Mouse (Mus musculus): Measurements from ENCODE around the gene Rhox3a2. TPM values are rescaled to one million over a fixed set of nuclear protein-coding genes. Genes with fewer than 3 reads are reported as not detected.
"Not testable (repeated sequence)": the region's sequence is repeated elsewhere in the genome, so short reads cannot be mapped to it uniquely, and the experiment has no call there.

The Rhox3a2 gene
- polyA plus RNA-seq (2015; fragmentation: Nextera tagmentation; extraction: Ambion mirVana), result not detected in 2 replicates

- H3K4me2 ChIP-seq (replicated peaks; ENCODE audit: low read depth, low read length); H3K9ac ChIP-seq (replicated peaks; ENCODE audit: low read depth); ATAC-seq; H3K4me1 ChIP-seq (ENCODE audit: insufficient read depth, low read depth, low read length); H3K36me3 ChIP-seq (ENCODE audit: insufficient read depth, low read length); H3K27me3 ChIP-seq (replicated peaks; ENCODE audit: insufficient read depth, low read length); DNase-seq (ENCODE audit: low spot score); H3K4me3 ChIP-seq (ENCODE audit: low read depth, low read length); H3K27ac ChIP-seq (ENCODE audit: low read length); H3K9me3 ChIP-seq (ENCODE audit: low read length): not testable (repeated sequence)
- WGBS, result no CpG with 5 or more reads among the region's 1 CpGs
Observed at GRCm38 (mm10) chrX:37379728-37380127, at the start of gene Rhox3a2. Gene Rhox3a2 (plus strand): TSS chrX:37380028.

DNA sequence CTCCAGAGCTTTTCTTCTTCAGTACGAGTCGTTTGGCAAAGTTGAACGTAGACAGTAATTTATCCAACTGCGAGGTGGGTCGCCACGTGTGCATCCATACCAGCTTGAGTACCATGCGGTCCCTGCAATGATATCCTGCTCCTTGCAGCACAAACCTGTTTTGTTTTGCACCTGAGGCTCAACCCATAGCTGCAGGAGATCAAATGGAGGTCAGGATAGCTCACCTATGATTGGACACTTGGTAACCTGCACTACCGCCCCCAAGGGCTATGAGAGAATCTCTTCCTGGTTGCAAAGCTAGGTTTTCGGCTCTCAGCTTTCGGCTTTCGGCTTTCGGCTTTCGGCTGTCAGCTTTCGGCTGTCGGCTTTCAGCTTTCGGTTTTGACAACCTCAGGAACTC is 10.7 kb downstream of the Rhox3a2 start, which contains the start of gene Rhox4a2:
Gene Rhox4a2 (plus strand): TSS at position 301 of the 400 bp plus-strand sequence.
- not testable (repeated sequence) for H3K4me3 ChIP-seq (ENCODE audit: low read depth, low read length); H3K4me2 ChIP-seq (replicated peaks; ENCODE audit: low read depth, low read length); H3K9me3 ChIP-seq (ENCODE audit: low read length); H3K9ac ChIP-seq (replicated peaks; ENCODE audit: low read depth); H3K36me3 ChIP-seq (ENCODE audit: insufficient read depth, low read length); H3K4me1 ChIP-seq (ENCODE audit: insufficient read depth, low read depth, low read length); H3K27me3 ChIP-seq (replicated peaks; ENCODE audit: insufficient read depth, low read length); H3K27ac ChIP-seq (ENCODE audit: low read length); ATAC-seq; DNase-seq (ENCODE audit: low spot score)
- 97% methylated on average over 6 of the region's 16 CpGs for WGBS

DNA sequence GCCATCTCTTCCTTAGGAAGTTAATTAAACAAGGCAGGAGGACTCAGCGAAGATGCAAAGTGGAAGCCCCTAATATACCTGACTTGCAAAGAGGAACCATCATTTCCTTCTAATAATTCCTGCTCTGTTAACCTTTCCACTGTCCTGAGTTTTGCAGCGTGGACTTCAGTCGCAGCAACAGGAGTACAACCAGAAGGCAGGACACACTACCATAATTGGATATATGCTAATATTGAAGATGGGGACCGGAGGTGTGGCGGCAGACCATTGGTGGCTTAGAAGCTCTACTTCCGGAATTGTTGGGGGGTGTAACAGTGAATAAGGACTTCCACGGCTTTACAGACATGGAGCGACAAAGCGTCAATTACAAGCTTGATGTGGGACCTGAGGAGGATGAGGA is 31.9 kb downstream of the Rhox3a2 start, which contains the start of gene Rhox2b:
Gene Rhox2b (plus strand): TSS at position 301 of the 400 bp plus-strand sequence.
- H3K4me2 ChIP-seq (replicated peaks; ENCODE audit: low read depth, low read length); H3K4me3 ChIP-seq (ENCODE audit: low read depth, low read length); H3K36me3 ChIP-seq (ENCODE audit: insufficient read depth, low read length); H3K9me3 ChIP-seq (ENCODE audit: low read length); H3K27ac ChIP-seq (ENCODE audit: low read length); H3K27me3 ChIP-seq (replicated peaks; ENCODE audit: insufficient read depth, low read length); H3K4me1 ChIP-seq (ENCODE audit: insufficient read depth, low read depth, low read length); H3K9ac ChIP-seq (replicated peaks; ENCODE audit: low read depth); DNase-seq (ENCODE audit: low spot score); ATAC-seq: not testable (repeated sequence)
- WGBS, result no CpG with 5 or more reads among the region's 9 CpGs

- H3K27me3 ChIP-seq (replicated peaks; ENCODE audit: insufficient read depth, low read length); H3K9me3 ChIP-seq (ENCODE audit: low read length); H3K9ac ChIP-seq (replicated peaks; ENCODE audit: low read depth); H3K4me3 ChIP-seq (ENCODE audit: low read depth, low read length); H3K4me2 ChIP-seq (replicated peaks; ENCODE audit: low read depth, low read length); H3K27ac ChIP-seq (ENCODE audit: low read length); DNase-seq (ENCODE audit: low spot score); H3K4me1 ChIP-seq (ENCODE audit: insufficient read depth, low read depth, low read length); ATAC-seq; H3K36me3 ChIP-seq (ENCODE audit: insufficient read depth, low read length): not testable (repeated sequence)
- 77% methylated on average over 14 of the region's 15 CpGs for WGBS
Observed at GRCm38 (mm10) chrX:37432194-37432593, 52.4 kb downstream of the Rhox3a2 start, which contains the start of gene Rhox4b. Gene Rhox4b (plus strand): TSS chrX:37432494.

Other genes with a start within 250 kb of the Rhox3a2 start
- gene Akap14, start 211.2 kb upstream of the Rhox3a2 start, polyA plus RNA-seq (2015; fragmentation: Nextera tagmentation; extraction: Ambion mirVana), result 2.1 and 3.2 TPM in 2 replicates
- gene Ndufa1, start 188.9 kb upstream of the Rhox3a2 start, polyA plus RNA-seq (2015; fragmentation: Nextera tagmentation; extraction: Ambion mirVana), result 456 and 541 TPM in 2 replicates
- 5.3 and 6.1 TPM in 2 replicates for gene Rnf113a1, start 188.8 kb upstream of the Rhox3a2 start, polyA plus RNA-seq (2015; fragmentation: Nextera tagmentation; extraction: Ambion mirVana)
- gene Gm9, start 169.0 kb upstream of the Rhox3a2 start, polyA plus RNA-seq (2015; fragmentation: Nextera tagmentation; extraction: Ambion mirVana), result not detected in 2 replicates
- gene Rhox1, start 157.8 kb upstream of the Rhox3a2 start, polyA plus RNA-seq (2015; fragmentation: Nextera tagmentation; extraction: Ambion mirVana), result not detected in 2 replicates
- gene Rhox2a, start 135.1 kb upstream of the Rhox3a2 start, polyA plus RNA-seq (2015; fragmentation: Nextera tagmentation; extraction: Ambion mirVana), result not detected in 2 replicates
- gene Rhox3a, start 130.1 kb upstream of the Rhox3a2 start, polyA plus RNA-seq (2015; fragmentation: Nextera tagmentation; extraction: Ambion mirVana), result not detected in 2 replicates
- not detected in 2 replicates for gene Rhox4a, start 114.7 kb upstream of the Rhox3a2 start, polyA plus RNA-seq (2015; fragmentation: Nextera tagmentation; extraction: Ambion mirVana)
- not detected in 2 replicates for gene Rhox4a2, start 10.8 kb downstream of the Rhox3a2 start, polyA plus RNA-seq (2015; fragmentation: Nextera tagmentation; extraction: Ambion mirVana)
- not detected in 2 replicates for gene Rhox2b, start 32.0 kb downstream of the Rhox3a2 start, polyA plus RNA-seq (2015; fragmentation: Nextera tagmentation; extraction: Ambion mirVana)
- not detected in 2 replicates for gene Rhox4b, start 52.5 kb downstream of the Rhox3a2 start, polyA plus RNA-seq (2015; fragmentation: Nextera tagmentation; extraction: Ambion mirVana)
- gene Rhox2c, start 73.7 kb downstream of the Rhox3a2 start, polyA plus RNA-seq (2015; fragmentation: Nextera tagmentation; extraction: Ambion mirVana), result not detected in 2 replicates
- not detected in 2 replicates for gene Rhox3c, start 78.6 kb downstream of the Rhox3a2 start, polyA plus RNA-seq (2015; fragmentation: Nextera tagmentation; extraction: Ambion mirVana)
- gene Rhox4c, start 100.3 kb downstream of the Rhox3a2 start, polyA plus RNA-seq (2015; fragmentation: Nextera tagmentation; extraction: Ambion mirVana), result not detected in 2 replicates
- not detected in 2 replicates for gene Rhox2d, start 113.4 kb downstream of the Rhox3a2 start, polyA plus RNA-seq (2015; fragmentation: Nextera tagmentation; extraction: Ambion mirVana)
- gene Rhox4d, start 134.3 kb downstream of the Rhox3a2 start, polyA plus RNA-seq (2015; fragmentation: Nextera tagmentation; extraction: Ambion mirVana), result not detected in 2 replicates
- gene Rhox2e, start 150.4 kb downstream of the Rhox3a2 start, polyA plus RNA-seq (2015; fragmentation: Nextera tagmentation; extraction: Ambion mirVana), result not detected in 2 replicates
- not detected in 2 replicates for gene Rhox3e, start 162.0 kb downstream of the Rhox3a2 start, polyA plus RNA-seq (2015; fragmentation: Nextera tagmentation; extraction: Ambion mirVana)
- gene Rhox4e, start 177.4 kb downstream of the Rhox3a2 start, polyA plus RNA-seq (2015; fragmentation: Nextera tagmentation; extraction: Ambion mirVana), result not detected in 2 replicates
- gene Rhox2f, start 191.4 kb downstream of the Rhox3a2 start, polyA plus RNA-seq (2015; fragmentation: Nextera tagmentation; extraction: Ambion mirVana), result not detected in 2 replicates
- not detected in 2 replicates for gene Rhox3f, start 201.0 kb downstream of the Rhox3a2 start, polyA plus RNA-seq (2015; fragmentation: Nextera tagmentation; extraction: Ambion mirVana)
- not detected in 2 replicates for gene Rhox4f, start 227.7 kb downstream of the Rhox3a2 start, polyA plus RNA-seq (2015; fragmentation: Nextera tagmentation; extraction: Ambion mirVana)
- gene Rhox3g, start 248.6 kb downstream of the Rhox3a2 start, polyA plus RNA-seq (2015; fragmentation: Nextera tagmentation; extraction: Ambion mirVana), result not detected in 2 replicates